Mouse (Mus musculus) embryonic stem cell, embryonic (primary cell): ENCODE results near the gene Ablim2.

ENCODE experiments used
- CTCF ChIA-PET, 4 experiments: fragments of 300-600 bp in 2 of 4; fragments of 350-600 bp in 2 of 4; sonication (Branson Sonifier 250); formaldehyde crosslinking; loops; one replicate each; lab custom pipeline; 2022; ENCODE audit warnings: inconsistent platforms in 2 of 4; lab: Charles Lee
- POLR2A ChIA-PET, 4 experiments: fragments of 300-600 bp in 2 of 4; fragments of 350-600 bp in 2 of 4; sonication (Branson Sonifier 250); formaldehyde crosslinking; loops; one replicate each; lab custom pipeline; 2022; ENCODE audit warnings: antibody characterized with exemption in 4 of 4, inconsistent platforms in 1 of 4; lab: Charles Lee

Ablim2 gene

DNA sequence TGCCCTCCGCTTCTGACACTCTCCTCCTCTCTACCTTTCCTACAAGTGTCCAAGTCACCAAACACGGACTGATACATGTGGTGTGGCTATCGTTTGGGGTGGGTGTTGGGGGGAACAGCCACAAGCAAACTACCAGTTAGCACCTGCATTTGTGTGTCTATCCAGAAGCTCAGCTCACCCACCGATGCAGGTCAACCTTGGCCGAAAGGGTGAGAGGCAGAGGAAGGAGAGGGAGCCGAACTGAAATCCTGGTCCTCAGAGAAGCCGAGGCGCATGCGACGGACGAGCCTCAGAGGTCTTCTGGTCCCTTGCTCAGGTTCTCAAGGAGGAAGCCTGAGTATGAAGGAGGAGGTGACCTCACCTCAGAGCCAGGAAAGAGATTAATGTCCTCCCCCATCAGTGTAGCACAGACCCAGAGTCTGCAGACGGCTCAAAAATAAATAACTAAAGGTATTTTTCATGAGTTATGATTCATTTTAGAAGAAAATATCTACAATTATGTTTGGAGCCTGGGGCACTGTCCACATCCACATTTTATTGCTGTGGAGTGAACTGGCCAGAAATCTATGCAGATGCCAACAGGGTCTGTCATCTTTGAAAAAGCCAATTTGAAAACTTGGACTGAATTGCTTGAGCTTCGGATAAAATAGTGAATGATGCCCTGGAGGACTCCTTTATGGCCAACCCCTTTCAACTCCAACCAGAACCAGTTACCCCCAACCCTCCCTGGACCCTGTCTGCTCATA, 133.5 kb downstream of the Ablim2 start:
- ChIA-PET POLR2A (interaction anchor here in 2 of 4 experiments (0.5 to 2.4 kb wide), 5 partner anchors 10 to 101 kb away, joined by 3 to 10 read pairs (median 3); no protein-coding TSS in a partner anchor), CTCF (interaction anchor here in 3 of 4 experiments (1.2 to 9.7 kb wide), 4 partner anchors 80 to 96 kb away, joined by 3 to 102 read pairs (median 4); no protein-coding TSS in a partner anchor)

DNA sequence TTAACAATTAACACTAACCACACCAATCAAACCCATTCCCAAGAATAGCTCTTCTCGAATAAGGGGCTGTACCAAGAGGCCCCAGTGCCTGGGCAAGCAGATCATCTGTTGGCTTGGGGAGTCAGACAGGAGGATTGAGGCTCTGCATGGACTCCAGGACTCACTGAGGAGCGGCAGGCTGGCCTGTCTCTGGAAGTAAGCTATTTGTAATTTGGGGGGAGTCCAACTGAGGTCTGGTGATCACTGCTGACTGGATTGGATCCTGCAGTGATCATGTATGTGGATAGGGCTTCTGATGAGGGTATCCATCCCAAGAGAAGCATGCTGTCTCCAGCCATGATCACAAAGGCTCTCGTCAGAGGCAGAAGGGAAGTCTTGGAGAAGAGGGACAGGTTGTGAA, 134.7 kb downstream of the Ablim2 start:
- ChIA-PET CTCF (interaction anchor here in 3 of 4 experiments (0.5 to 9.7 kb wide), 8 partner anchors 22 to 1175 kb away, joined by 3 to 102 read pairs (median 4); no protein-coding TSS in a partner anchor), POLR2A (interaction anchor here in 3 of 4 experiments (0.6 to 3.9 kb wide), 18 partner anchors 12 to 572 kb away, joined by 3 to 23 read pairs (median 5); partner anchors contain the start of gene Grpel1 (in 1 of the 3))

DNA sequence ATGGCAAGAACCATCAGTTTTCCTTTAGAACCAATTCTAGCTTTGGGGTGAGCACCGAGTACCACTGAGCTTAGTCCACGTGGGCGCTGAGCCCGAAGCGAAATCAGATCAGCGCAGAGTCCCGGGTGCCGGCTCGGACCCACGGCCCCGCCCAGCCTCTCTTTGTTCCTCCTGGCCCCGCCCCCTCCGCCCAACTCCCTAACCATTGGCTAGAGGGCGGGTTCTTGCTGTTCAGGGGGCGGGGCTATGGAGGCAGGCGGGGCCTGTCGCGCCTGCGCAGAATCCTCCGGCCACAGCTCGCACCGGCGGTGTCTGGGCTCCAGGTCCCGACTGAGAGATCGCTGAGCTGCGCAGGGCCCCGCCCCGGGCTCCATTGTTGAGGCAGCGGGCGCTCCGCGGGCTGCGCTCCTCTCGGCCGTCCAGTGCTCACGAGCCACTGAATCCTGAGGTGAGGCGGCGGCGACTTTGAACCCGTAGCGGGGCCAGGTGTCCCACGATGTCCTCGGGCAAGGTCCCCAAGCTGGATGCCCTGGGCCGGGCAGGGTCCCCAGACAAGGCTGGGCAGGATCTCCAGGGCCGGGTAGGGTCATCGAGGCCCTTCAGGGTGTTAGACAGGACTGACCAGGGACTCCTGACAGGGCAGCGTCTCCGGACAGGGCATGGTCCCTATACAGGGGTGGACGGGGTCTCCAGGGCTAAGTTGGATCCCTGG, 135.6 kb downstream of the Ablim2 start, which contains the start of gene Afap1:
Gene Afap1, plus strand, starts transcription at position 227 of the 712 bp plus-strand sequence.
- CTCF ChIA-PET: interaction anchor here in 3 of 4 experiments (0.6 to 9.7 kb wide), 13 partner anchors 9 to 352 kb away, joined by 3 to 102 read pairs (median 3); no protein-coding TSS in a partner anchor

DNA sequence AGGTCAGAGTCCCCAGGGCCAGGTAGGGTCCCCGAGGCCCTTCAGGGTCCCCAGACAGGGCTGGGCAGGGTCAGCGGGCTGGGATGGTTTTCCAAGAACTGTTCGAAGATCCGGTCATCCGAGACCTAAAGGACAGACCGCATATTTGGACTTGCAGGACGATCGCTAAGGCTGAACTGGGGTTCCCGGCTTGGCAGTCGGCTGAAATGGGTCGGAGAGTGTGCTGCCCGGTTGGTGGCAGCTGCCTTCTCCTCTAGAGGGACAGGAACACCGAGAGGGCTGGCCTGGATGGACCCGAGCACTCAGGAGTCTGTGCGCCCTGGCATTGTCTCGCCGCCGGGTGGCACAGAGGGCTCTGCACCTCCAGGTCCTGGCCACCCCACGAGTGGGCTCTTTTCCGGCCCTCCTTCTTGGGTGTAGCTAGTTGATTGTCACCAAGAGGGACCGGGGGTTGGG, 136.2 kb downstream of the Ablim2 start:
- POLR2A ChIA-PET: interaction anchor here in 3 of 4 experiments (0.6 to 3.9 kb wide), 37 partner anchors 8 to 688 kb away, joined by 3 to 23 read pairs (median 4); partner anchors contain the start of genes Ablim2 (in 1 of the 3) and Trmt44 (in 1 of the 3)

More for the DNA sequence above, 135.6 kb downstream of the Ablim2 start, which contains the start of gene Afap1:
- POLR2A ChIA-PET: interaction anchor here in 3 of 4 experiments (0.6 to 3.9 kb wide), 38 partner anchors 9 to 689 kb away, joined by 3 to 23 read pairs (median 4); partner anchors contain the start of genes Ablim2 (in 1 of the 3), Grpel1 (in 1 of the 3) and Trmt44 (in 1 of the 3)

DNA sequence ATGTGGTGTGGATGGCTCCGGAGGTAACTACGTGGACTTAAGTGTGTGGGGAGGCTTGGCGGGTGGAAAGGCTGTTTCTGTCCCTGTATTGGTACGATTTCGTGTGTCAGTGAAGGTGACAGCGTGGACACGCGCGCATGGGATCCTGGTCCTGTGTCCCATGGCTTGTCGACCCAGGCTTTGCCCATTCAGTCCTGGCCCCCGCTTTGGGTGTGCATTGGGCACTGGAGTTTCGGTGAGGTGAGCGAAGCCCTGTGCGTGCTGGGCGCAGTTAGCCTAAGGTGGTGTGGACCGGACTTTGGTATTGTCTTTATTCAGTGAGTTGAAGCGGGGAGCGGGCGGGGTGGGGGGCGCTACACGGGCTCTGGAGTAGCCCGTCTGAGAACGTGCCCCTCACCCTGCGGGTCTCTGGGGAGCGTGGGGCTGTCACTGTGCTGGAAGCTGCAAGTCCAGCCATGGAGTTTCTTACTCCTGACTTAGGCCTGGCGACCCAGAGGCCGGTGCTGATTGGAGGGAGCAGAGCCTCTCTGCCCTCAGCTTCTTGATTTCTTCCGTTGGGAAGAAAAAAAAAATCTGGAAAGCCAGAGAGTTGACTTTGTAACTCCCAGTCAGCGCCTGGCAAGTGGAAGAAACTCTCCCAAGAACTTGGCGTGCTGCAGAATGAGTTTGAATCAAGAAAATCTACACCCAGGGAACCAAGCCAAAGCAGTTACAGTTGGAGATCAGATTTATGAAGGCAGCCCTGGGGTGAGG, 136.8 kb downstream of the Ablim2 start:
- CTCF ChIA-PET: interaction anchor here in 2 of 4 experiments (0.5 to 9.7 kb wide), 4 partner anchors 36 to 687 kb away, joined by 3 to 102 read pairs (median 4); no protein-coding TSS in a partner anchor
- POLR2A ChIA-PET: interaction anchor here in 3 of 4 experiments (0.6 to 3.9 kb wide), 15 partner anchors 7 to 137 kb away, joined by 3 to 23 read pairs (median 4); partner anchors contain the start of gene Ablim2 (in 1 of the 3)

More for the DNA sequence above, 136.2 kb downstream of the Ablim2 start:
- CTCF ChIA-PET: interaction anchor here in 3 of 4 experiments (0.6 to 9.7 kb wide), 10 partner anchors 10 to 88 kb away, joined by 3 to 102 read pairs (median 4); no protein-coding TSS in a partner anchor

DNA sequence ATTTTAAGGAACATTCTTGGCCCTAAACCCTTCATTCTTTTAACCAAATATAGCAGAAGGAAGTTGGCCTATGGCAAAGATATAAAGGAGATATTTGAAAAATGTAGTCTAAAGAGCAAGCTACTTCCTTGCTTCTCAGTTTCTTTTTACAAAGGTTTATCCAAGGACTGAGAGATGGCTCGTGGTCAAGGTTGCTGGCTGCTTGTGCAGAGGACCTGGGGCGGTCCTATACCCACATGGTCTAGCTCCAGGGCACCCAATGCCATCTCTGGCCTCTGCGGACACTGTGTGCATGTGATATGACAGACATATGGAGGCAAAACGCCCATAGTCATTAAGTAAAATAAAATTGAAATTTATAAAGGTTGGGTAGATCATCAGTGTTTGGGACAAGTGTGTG, 138.2 kb downstream of the Ablim2 start:
- ChIA-PET POLR2A (interaction anchor here in 2 of 4 experiments (1.1 to 3.9 kb wide), 2 partner anchors 9 to 32 kb away, joined by 3 to 23 read pairs; no protein-coding TSS in a partner anchor), CTCF (interaction anchor here in 1 of 4 experiments (9.7 kb wide), 1 partner anchor 78 kb away, joined by 102 read pairs; no protein-coding TSS in a partner anchor)

DNA sequence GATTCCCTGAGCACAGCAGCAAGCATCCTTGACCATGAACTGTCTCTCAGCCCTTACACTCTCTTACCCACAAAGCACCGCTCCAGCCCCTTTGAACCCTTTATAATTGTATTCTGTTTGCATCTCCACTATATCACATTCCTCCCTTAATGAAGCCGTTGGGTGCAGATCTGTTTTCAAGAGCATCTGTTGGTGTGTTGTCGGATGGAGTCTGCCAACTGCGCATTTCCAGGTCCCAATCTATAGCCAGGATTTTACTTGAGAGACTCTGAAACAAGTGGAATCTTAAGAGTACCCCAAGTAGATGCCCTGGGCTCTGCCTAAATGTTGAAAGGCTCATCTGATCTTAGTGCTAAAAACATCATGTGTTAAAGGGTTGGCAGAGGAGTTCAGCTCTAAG, 138.9 kb downstream of the Ablim2 start:
- CTCF ChIA-PET: interaction anchor here in 1 of 4 experiments (9.7 kb wide), 1 partner anchor 77 kb away, joined by 102 read pairs; no protein-coding TSS in a partner anchor
- POLR2A ChIA-PET: no interaction called here

DNA sequence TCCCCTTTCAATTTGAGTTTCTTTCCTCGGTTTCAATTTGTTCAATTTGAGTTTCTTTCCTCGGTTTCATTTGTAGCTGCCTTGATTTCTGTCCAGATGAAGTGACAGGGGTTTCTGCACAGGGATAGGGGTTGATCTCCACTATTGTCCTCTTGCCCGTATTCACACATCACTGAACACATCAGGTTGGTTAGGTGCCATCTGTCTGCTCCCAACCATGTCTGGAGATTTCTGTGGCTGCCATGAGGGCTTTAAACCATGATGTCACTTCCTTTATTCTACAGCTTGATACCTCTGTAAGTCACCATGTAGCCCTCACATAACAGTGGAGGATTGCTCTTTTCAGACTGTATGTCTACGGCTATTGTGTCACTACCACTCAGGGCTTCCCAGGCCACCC, 139.5 kb downstream of the Ablim2 start:
- CTCF ChIA-PET: no interaction called here
- POLR2A ChIA-PET: interaction anchor here in 1 of 4 experiments (0.7 kb wide), 1 partner anchor 14 kb away, joined by 3 read pairs; no protein-coding TSS in a partner anchor

DNA sequence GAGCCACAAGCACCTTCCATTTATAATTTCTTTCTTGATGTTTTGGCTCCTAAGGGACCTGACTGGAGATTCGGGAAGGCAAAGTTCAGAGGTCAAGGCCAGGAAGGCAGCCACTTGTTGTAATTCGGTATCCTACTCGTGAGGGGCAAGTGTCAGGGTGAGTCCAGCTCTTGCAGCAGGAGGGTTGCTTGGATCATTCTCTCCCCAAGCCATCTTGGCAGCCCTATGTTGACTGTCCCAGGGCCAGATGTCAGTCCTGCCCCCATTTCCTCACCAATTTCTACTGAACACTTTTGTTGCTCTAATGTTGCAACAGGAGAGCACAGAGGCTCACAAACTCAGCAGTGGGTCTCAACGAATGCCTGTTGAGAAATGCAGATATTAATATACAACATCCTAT, 140.4 kb downstream of the Ablim2 start:
- ChIA-PET POLR2A (no interaction called here), CTCF (interaction anchor here in 1 of 4 experiments (0.6 kb wide), 1 partner anchor 1349 kb away, joined by 3 read pairs; no protein-coding TSS in a partner anchor)

DNA sequence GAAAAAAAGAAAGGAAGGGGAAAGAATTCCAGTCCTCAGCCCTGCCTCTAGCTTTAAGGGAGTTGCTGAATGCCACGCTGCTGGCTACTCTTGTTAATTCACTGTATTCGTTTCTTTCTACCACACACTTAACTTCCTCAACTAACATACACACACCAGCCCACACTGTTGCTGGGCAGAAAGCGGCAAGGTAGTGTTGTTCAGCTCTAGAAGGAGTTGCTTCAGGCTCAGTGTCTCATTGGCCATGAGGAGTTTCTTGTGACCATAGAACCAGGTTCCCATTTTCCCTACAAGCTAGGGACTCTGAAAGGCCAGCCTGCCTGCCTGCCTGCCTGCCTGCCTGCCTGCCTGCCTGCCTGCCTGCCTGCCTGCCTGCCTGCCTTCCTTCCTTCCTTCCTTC, 141.3 kb downstream of the Ablim2 start:
- ChIA-PET CTCF (no interaction called here), POLR2A (interaction anchor here in 1 of 4 experiments (0.8 to 0.9 kb wide), 2 partner anchors 9 to 66 kb away, joined by 3 read pairs; no protein-coding TSS in a partner anchor)

DNA sequence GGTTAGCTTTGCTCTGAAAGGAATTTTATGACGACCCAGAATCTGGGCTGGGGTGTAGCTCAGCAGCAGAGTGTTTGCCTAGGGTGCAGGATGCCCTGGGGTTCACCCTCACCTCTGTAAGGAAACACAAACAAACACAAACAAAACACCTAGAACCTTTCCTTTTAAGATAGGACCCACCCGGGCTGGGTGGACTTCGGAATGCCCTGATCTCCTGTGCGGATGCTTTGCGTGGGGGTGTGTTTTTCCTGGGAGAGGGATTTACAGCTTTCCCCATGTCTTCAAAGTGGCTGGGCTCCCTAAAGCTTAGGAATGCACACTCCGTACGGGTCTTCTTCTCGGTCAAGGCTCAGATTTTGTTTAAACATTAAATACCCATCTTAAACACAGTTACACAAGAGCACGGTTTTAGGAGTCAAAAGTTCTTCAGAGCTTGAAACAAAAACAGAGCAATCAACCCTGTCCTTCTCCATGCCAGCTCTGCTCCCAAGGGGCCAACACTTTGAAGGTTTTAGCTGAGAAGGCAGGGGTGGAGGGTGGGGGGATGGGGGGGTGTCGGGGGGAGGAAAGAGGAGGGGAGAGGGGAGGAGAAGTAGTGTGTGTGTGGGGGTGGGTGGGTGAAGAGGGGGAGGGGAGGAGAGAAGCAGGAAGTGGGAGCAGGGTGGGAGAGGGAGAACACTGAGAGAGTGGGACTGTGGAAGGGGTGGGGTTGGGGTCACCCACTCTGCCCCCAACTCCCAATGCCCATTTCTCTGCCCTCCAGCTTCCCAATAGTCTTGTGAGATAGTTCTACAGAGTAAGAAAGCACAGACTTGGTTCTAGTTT, 142.9 kb downstream of the Ablim2 start:
- ChIA-PET CTCF (interaction anchor here (0.5 to 2.2 kb wide), 14 partner anchors 11 to 497 kb away, joined by 3 to 9 read pairs (median 4); partner anchors contain the start of gene Sorcs2 (in 1 of the 4)), POLR2A (interaction anchor here in 3 of 4 experiments (0.6 to 2.1 kb wide), 29 partner anchors 7 to 326 kb away, joined by 3 to 16 read pairs (median 5); partner anchors contain the start of genes Afap1 (in 1 of the 3) and Trmt44 (in 1 of the 3))

DNA sequence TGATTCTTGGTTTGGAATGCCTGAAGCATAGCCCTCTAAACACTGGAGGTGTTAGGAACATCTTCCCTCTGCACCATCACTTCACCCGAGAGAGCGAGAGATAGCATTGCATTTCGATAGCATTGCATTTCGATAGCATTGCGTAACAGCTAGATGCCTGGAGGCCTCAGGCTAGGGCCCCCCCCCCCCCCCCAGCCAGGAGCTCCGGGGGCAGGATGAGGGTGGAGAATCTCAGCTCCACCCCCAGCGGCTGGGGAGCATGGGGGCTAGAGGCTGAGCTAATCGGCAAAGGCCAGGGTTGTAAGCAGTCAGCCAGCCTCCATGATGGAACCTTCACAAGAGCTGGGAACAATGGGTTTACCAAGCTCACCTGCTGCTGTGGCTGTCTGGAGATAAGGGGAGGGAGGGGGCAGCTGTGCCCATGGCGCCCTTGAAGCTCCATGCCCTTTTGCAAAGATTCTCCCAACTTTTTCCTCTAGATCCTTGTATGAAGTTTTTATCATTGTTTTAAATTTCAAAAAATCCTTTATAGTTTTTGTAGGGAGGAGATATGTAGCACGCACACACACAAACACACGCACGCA, 143.6 kb downstream of the Ablim2 start:
- CTCF ChIA-PET: interaction anchor here in 3 of 4 experiments (0.6 to 2.2 kb wide), 10 partner anchors 8 to 367 kb away, joined by 3 to 9 read pairs (median 3); partner anchors contain the start of gene Afap1 (in 1 of the 3)
- POLR2A ChIA-PET: interaction anchor here in 3 of 4 experiments (0.6 to 2.1 kb wide), 21 partner anchors 8 to 326 kb away, joined by 3 to 16 read pairs (median 5); partner anchors contain the start of genes Afap1 (in 1 of the 3) and Trmt44 (in 1 of the 3)

DNA sequence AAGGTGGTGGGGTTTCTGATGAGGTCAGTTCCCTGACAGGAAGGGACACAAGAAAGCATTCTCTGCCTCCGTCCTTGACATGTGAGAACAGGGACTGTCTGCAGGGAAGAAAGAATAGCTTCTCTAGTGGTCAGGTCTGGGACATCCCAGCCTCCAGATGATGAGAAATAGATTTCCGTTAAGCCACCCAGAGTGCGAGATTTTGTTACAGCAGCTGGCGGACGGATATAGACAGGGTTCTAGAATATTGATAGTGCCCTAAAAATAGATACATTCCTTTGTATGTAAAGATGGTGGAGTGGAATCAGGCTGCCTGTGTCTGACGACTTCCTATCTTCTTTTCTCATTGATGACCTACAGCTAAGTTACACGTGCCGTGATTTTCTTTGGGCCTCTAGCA, 145.8 kb downstream of the Ablim2 start:
- ChIA-PET CTCF (interaction anchor here in 2 of 4 experiments (0.7 to 0.8 kb wide), 2 partner anchors 55 to 71 kb away, joined by 3 to 4 read pairs; no protein-coding TSS in a partner anchor), POLR2A (interaction anchor here in 3 of 4 experiments (0.6 to 3.4 kb wide), 10 partner anchors 9 to 326 kb away, joined by 3 to 23 read pairs (median 5); partner anchors contain the start of gene Afap1 (in 2 of the 3))

DNA sequence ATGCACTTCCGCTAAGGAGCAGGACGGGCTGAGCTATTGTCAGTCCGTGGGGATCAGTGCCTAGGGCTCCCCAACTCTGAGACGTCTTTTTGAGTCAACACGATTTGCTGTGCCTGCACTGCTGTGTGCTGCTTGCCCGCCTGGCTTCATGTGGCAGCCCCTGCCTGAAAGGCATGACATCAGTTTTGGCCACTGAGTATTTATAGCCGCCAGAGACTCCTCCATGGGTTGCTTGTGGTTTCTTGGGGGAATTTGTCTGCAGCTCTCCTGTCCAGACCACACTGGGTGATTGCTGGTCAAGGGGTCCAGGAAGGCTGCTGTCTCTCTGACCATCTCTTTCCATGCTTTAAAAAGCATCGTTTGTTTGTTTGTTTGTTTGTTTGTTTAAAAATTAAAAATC, 147.6 kb downstream of the Ablim2 start:
- CTCF ChIA-PET: interaction anchor here in 1 of 4 experiments (1.0 kb wide), 1 partner anchor 149 kb away, joined by 3 read pairs; no protein-coding TSS in a partner anchor
- POLR2A ChIA-PET: interaction anchor here in 3 of 4 experiments (0.9 to 3.4 kb wide), 9 partner anchors 11 to 165 kb away, joined by 3 to 23 read pairs (median 3); partner anchors contain the start of gene Afap1 (in 2 of the 3)

DNA sequence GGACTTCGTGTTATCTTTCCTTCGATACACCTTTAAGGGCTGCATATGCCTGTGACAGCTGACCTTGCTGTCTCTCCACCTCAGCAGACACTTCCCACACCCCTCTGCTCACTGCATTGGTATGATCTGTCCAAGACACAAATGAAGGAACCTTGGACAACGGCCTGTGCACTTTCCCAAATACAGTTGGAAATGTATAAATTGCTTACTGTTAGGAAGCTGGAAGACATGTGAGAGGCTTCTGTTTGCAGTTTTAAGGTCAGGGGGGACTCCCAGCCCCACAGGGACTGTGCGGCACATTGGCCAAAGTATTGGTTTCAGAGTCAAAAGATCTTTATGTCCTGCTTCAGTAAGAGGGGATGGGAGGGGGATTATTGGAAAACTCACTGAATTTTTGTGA, 149.4 kb downstream of the Ablim2 start:
- POLR2A ChIA-PET: interaction anchor here in 2 of 4 experiments (1.1 to 2.4 kb wide), 2 partner anchors 13 to 15 kb away, joined by 3 to 13 read pairs; partner anchors contain the start of gene Afap1 (in 1 of the 2)
- CTCF ChIA-PET: interaction anchor here in 1 of 4 experiments (1.2 to 1.6 kb wide), 2 partner anchors 69 to 75 kb away, joined by 3 to 4 read pairs; no protein-coding TSS in a partner anchor
